Mouse (Mus musculus) ES-Bruce4 (cell line): Measurements from ENCODE around the gene Tnfsf12. TPM values are rescaled to one million over a fixed set of nuclear protein-coding genes. Genes with fewer than 3 reads are reported as not detected.

ENCODE experiments used
- H3K27ac ChIP-seq: 2 replicates; pipeline ENCODE4 v1.5.1; 2012; ENCODE audit warnings: low read length, inconsistent platforms; ENCODE audit not compliant: insufficient read depth
- H3K27me3 ChIP-seq: 2 replicates; pipeline ENCODE4 v1.6.1; 2012; ENCODE audit warnings: mild to moderate bottlenecking, low read length, inconsistent platforms; ENCODE audit not compliant: control insufficient read depth, poor library complexity, insufficient read depth, severe bottlenecking
- H3K36me3 ChIP-seq: 2 replicates; pipeline ENCODE4 v1.6.1; 2012; ENCODE audit warnings: inconsistent platforms, mild to moderate bottlenecking, low read length, moderate library complexity; ENCODE audit not compliant: control insufficient read depth, poor library complexity, insufficient read depth, severe bottlenecking
- H3K4me1 ChIP-seq: one replicate; pipeline ENCODE4 v1.8.1; 2011; ENCODE audit warnings: low read length; ENCODE audit not compliant: control insufficient read depth, insufficient read depth
- H3K4me3 ChIP-seq: 2 replicates; pipeline ENCODE4 v1.5.1; 2011; ENCODE audit warnings: low read depth, mild to moderate bottlenecking, low read length
- H3K9ac ChIP-seq: 2 replicates; pipeline ENCODE4 v1.6.1; 2012; ENCODE audit warnings: low read depth, mild to moderate bottlenecking, inconsistent platforms; ENCODE audit not compliant: poor library complexity, severe bottlenecking
- H3K9me3 ChIP-seq: replicated peaks from 2 replicates; pipeline ENCODE4 v1.6.1; 2012; ENCODE audit warnings: mild to moderate bottlenecking, low read length, inconsistent platforms; ENCODE audit not compliant: control insufficient read depth, poor library complexity, insufficient read depth, severe bottlenecking
- CTCF ChIP-seq: IDR thresholded peaks from one replicate; pipeline ENCODE4 v1.8.1; 2011; ENCODE audit warnings: low read depth, low read length
- EP300 ChIP-seq: IDR thresholded peaks from 2 replicates; pipeline ENCODE4 v1.6.1; 2011; ENCODE audit warnings: low read depth, low read length; ENCODE audit not compliant: insufficient read depth
- POLR2A ChIP-seq: IDR thresholded peaks from one replicate; pipeline ENCODE4 v1.8.1; 2011; ENCODE audit warnings: low read length; ENCODE audit not compliant: insufficient read depth
- polyA plus RNA-seq: library from polyadenylated mRNA; stranded (reverse); fragments of >200 nt; gene quantifications from 2 replicates; pipeline ENCODE4 v1.2.4, GENCODE M21; 2011; ENCODE audit warnings: low read depth; ENCODE audit not compliant: missing spikeins, insufficient read depth, insufficient read length

The Tnfsf12 gene
- polyA plus RNA-seq, 1 experiment, result 3.4 TPM

DNA sequence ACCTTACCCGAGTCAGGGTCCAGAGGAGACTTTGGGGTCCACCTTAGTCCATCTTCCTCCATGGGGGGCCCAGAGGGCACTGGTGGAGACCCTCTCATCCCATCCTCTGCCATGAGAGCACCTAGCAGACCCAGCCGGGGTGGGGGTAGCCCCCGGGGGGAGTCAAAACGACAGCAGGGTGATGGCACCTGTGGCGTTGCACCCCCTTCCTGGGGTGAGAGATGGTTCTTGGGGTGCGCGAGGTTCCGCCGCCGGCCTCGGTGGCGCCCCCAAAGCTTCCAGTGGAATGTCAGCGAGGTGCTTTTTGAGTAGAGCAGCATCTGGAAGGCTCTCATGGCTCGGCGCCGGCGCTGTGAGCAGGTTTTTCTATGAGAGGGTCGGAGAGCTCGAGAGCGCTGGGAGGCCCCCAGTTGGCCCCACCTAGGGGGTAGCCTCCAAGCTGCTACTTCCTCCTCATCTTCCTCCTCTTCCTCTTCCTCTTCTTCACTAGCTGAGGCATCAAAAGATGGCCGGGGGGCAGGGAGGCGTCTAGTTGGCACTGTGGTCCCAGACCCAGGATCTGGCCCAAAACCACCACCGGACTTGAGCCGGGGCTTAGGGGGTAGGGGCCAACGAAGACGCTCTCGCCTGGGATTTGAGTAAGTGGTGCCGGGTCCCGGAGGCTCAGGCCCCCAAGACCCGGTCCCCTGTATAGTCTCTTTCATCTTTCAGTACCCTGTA, 15.4 kb downstream of the Tnfsf12 start:
- H3K27ac ChIP-seq, result no peak overlapping the region
- TF ChIP-seq EP300 (no peak), POLR2A (no peak), CTCF (no peak)

DNA sequence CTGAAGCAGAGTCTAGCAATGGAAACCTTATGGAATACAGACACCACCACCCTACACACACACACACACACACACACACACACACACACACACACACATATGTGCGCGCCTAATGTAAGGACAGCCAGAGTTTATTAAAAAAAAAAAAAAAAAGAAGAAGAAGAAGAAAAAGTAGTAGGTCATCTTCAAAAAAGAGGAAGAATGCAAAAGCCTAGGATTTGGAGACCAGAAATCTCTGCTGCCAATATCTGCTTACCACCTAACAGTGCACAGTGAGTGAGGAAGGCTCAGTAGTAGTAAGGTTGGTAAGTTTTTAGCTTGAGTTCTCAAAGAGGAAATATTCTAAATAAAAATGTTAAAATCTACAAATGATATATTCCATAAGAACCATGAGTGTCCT, 16.5 kb downstream of the Tnfsf12 start:
- Histone ChIP-seq H3K36me3 (peaks cover 62% of the 10 kb centered on the region), H3K27me3 (no peaks in the 10 kb centered on the region), H3K4me1 (no peaks in the 10 kb centered on the region), H3K9ac (peak overlapping the region; percentile 85; the same call in 1 of the 2 replicates), H3K9me3 (no peaks in the 10 kb centered on the region), H3K4me3 (no peak overlapping the region; the same call in 1 of the 2 replicates), H3K27ac (no peak overlapping the region)
- TF ChIP-seq CTCF (no peak), POLR2A (no peak), EP300 (no peak)

More for the DNA sequence above, 15.4 kb downstream of the Tnfsf12 start:
- Histone ChIP-seq H3K4me1 (no peaks in the 10 kb centered on the region), H3K27me3 (no peaks in the 10 kb centered on the region), H3K36me3 (peaks cover 50% of the 10 kb centered on the region), H3K4me3 (peak overlapping the region; percentile 71), H3K9ac (peak overlapping the region; percentile 85), H3K9me3 (no peaks in the 10 kb centered on the region)

DNA sequence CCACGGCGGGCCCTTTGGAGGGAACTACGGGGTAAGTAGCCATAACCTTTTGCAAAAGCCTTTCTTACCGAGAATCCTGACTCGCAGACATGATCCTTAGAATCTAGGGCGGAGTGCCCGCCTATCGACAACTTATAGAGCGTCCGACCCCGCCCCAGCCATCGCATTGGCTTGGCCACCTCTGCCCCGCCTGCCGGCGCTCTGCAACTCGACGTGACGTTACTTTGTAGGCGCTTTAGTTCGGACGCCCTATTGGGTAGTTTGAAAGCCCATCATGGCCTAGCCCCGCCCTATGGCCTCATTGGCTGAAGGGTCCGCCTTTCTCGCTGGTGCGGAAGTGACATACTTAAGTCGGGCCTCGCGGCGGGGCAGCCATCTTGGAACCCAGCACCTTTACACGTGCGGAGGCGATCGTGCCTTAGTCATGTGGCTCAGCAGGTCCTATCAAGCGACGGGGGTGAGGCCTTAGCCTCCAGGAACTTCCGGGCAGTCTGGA, 23.4 kb downstream of the Tnfsf12 start, which contains the start of gene Eif4a1:
Eif4a1 (minus strand) TSS at position 213 of the 496 bp plus-strand sequence.
- peak within 1 kb of the TSS; percentile 59 for H3K27ac ChIP-seq
- no peaks in the 10 kb centered on the region for H3K4me1 ChIP-seq
- no peaks in the 10 kb centered on the region for H3K9me3 ChIP-seq
- H3K9ac ChIP-seq, result peak within 1 kb of the TSS; percentile 96
- no peak for TF ChIP-seq CTCF
- peak; percentile 72; the same call in 1 of the 2 replicates for TF ChIP-seq EP300
- peak; percentile 98 for TF ChIP-seq POLR2A
- no peaks in the 10 kb centered on the region for H3K27me3 ChIP-seq
- peaks cover 83% of the 10 kb centered on the region for H3K36me3 ChIP-seq
- H3K4me3 ChIP-seq, result peak within 1 kb of the TSS; percentile 93

DNA sequence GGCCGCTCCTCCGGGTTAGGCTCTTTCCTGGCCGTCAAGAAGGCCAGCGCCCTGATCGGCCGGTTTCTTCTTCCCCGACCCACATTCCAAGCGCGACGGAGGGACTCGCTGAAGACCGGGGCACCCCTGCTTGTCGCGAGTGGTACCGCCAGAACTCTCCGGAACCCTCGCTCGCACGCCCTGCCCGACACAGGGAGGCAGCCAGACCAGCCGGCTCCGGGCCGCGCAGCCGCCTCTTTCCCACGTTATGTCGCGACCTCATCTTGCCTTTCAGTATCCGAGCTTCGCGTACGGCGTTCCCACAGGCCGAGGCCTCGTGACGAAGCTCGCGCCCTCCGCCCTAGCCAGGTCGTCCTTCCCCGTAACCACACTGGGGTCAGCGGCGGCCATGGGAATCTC, 23.9 kb downstream of the Tnfsf12 start:
- Histone ChIP-seq H3K36me3 (peaks cover 77% of the 10 kb centered on the region), H3K4me3 (peak overlapping the region; percentile 93), H3K4me1 (no peaks in the 10 kb centered on the region), H3K27ac (peak overlapping the region; percentile 59), H3K9ac (peak overlapping the region; percentile 96), H3K9me3 (no peaks in the 10 kb centered on the region), H3K27me3 (no peaks in the 10 kb centered on the region)
- TF ChIP-seq EP300 (no peak), POLR2A (no peak), CTCF (no peak)

DNA sequence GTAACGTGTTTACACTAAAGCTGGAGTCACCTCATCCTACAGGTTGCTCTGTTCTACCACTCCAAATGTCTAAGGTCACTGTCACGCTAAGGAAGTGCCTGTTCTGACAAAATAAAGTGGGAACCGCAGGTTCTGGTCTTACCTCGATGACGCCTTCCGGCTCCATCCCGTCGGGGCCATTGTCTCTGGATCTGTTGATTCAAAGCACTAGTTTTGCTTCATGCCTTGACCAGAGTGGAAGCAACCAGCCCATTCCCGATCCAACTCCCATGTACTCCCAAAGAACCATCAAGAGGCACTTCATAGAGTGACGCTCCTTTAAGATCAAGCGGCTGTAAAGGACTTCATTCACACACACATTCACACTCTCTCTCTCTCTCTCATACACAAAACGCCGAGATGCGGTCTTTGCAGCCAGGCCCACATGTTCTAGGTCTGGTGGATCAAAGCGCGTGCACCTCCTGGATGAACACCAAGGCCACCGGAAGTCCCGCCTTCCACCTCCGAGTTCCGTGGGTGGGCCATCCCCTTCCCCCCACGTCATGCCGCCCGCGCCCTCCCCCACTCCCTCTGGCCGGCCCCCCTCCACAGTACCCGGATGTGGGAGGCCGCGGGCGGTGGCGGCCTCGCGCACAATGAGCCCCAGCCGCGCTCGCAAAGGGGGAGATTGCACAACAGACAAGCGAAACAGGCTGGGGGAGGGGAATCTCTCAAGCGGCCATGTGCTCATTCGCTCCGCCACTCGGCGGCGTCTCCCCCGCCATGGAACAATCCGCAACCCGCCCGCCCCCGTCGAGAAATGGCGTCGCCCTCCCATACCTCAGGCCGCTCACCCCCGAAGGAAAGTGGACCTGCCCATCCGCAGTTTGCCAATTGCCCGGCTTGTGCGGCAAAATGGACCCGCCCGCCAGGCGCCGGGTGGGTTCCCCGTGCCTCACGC, 24.6 kb downstream of the Tnfsf12 start:
- Histone ChIP-seq H3K36me3 (peaks cover 71% of the 10 kb centered on the region), H3K9ac (peak overlapping the region; percentile 96), H3K27me3 (no peaks in the 10 kb centered on the region), H3K9me3 (no peaks in the 10 kb centered on the region), H3K27ac (peak overlapping the region; percentile 59), H3K4me1 (no peaks in the 10 kb centered on the region), H3K4me3 (peak overlapping the region; percentile 93)
- TF ChIP-seq EP300, result no peak
- TF ChIP-seq CTCF, result no peak
- TF ChIP-seq POLR2A, result no peak
